Mouse (Mus musculus): ENCODE measurements around the gene Rnf38. TPM values are rescaled to one million over a fixed set of nuclear protein-coding genes. Genes with fewer than 3 reads are reported as not detected.

Gene Rnf38
- polyA plus RNA-seq, 1 experiment from 2014 or later, result 58.6 TPM

GRCm38 (mm10) chr4:44199968-44200367 lies 33.6 kb downstream of the Rnf38 start:
- no peaks in the 10 kb centered on the region for H3K9me3 ChIP-seq
- no peaks in the 10 kb centered on the region for H3K4me1 ChIP-seq
- H3K27me3 ChIP-seq, result no peaks in the 10 kb centered on the region
- H3K27ac ChIP-seq (replicated peaks), result no peak overlapping the region
- H3K36me3 ChIP-seq, result no peaks in the 10 kb centered on the region
- no peak for ATAC-seq (ENCODE audit: low FRiP score, low read depth)
- no peak overlapping the region for H3K4me2 ChIP-seq (replicated peaks)
- H3K4me3 ChIP-seq, result no peak overlapping the region
- H3K9ac ChIP-seq (replicated peaks), result no peak overlapping the region
- WGBS, result 76% methylated on average over 1 of the region's 1 CpGs

DNA sequence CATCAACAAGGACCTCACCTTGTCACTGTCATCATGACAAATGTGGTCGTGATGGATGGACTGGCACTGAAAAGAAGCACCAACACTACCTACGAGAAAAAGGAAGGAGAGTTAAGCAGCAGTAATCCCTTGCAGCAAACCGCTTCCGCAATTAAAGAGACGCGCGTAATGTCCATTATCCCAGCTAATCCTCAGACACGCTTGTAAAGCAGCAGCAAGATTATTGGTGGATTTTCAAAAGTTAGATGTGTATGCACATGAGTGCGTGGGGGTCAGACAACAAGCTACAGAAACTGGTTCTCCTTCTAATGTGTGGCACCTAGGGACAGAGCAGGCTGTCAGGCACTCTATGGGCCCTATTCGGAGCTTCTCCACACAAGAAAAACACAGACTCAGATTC lies 46.2 kb downstream of the Rnf38 start:
- peaks cover 10% of the 10 kb centered on the region for H3K4me1 ChIP-seq
- no peak overlapping the region for H3K9ac ChIP-seq (replicated peaks)
- no peak overlapping the region for H3K4me2 ChIP-seq (replicated peaks)
- H3K27ac ChIP-seq (replicated peaks), result no peak overlapping the region
- no peaks in the 10 kb centered on the region for H3K36me3 ChIP-seq
- no peak overlapping the region for H3K4me3 ChIP-seq
- WGBS, result 33% methylated on average over 10 of the region's 10 CpGs
- H3K27me3 ChIP-seq, result no peaks in the 10 kb centered on the region
- no peak for ATAC-seq (ENCODE audit: low FRiP score, low read depth)
- H3K9me3 ChIP-seq, result no peaks in the 10 kb centered on the region

- Histone ChIP-seq H3K4me2 (replicated peaks) (no peak overlapping the region), H3K4me1 (peaks cover 10% of the 10 kb centered on the region), H3K9me3 (no peaks in the 10 kb centered on the region), H3K36me3 (no peaks in the 10 kb centered on the region), H3K9ac (replicated peaks) (no peak overlapping the region), H3K27me3 (no peaks in the 10 kb centered on the region), H3K27ac (replicated peaks) (no peak overlapping the region), H3K4me3 (no peak overlapping the region)
- WGBS, result 70% methylated on average over 1 of the region's 1 CpGs
- ATAC-seq (ENCODE audit: low FRiP score, low read depth), result no peak
These were observed 49.7 kb downstream of the Rnf38 start for GRCm38 (mm10) chr4:44183862-44184261.

GRCm38 (mm10) chr4:44179748-44180147 lies 53.8 kb downstream of the Rnf38 start:
- Histone ChIP-seq H3K27ac (replicated peaks) (no peak overlapping the region), H3K4me2 (replicated peaks) (no peak overlapping the region), H3K36me3 (no peaks in the 10 kb centered on the region), H3K27me3 (no peaks in the 10 kb centered on the region), H3K9ac (replicated peaks) (no peak overlapping the region), H3K4me1 (peaks cover 4% of the 10 kb centered on the region; the same call in 1 of the 2 replicates), H3K4me3 (no peak overlapping the region), H3K9me3 (no peaks in the 10 kb centered on the region)
- whole genome bisulfite sequencing, result 88% methylated on average over 5 of the region's 5 CpGs
- no peak for ATAC-seq (ENCODE audit: low FRiP score, low read depth)

DNA sequence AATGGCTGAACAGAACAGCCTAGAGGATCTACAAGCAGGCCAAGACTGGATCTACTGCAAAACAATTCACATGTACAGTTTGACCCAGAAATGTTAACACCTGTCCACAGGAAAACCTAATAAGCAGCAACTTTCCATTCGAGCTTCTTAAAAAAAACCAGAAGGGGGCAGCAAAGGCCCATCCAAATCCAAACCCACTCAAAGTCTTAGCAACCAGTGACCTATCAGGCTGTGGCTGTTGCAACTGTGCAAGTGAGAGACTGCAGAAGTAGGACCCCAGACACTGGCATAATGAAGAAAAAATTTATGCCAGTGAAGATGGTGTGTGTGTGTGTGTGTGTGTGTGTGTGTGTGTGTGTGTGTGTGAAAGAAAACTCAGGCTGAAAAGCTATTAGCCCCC lies 60.4 kb downstream of the Rnf38 start:
- Histone ChIP-seq H3K4me2 (replicated peaks) (no peak overlapping the region), H3K36me3 (no peaks in the 10 kb centered on the region), H3K27me3 (no peaks in the 10 kb centered on the region), H3K9ac (replicated peaks) (no peak overlapping the region), H3K9me3 (no peaks in the 10 kb centered on the region), H3K4me1 (peaks cover 3% of the 10 kb centered on the region; the same call in 1 of the 2 replicates), H3K4me3 (no peak overlapping the region), H3K27ac (replicated peaks) (no peak overlapping the region)
- WGBS, result 3% methylated on average over 1 of the region's 1 CpGs
- no peak for ATAC-seq (ENCODE audit: low FRiP score, low read depth)

DNA sequence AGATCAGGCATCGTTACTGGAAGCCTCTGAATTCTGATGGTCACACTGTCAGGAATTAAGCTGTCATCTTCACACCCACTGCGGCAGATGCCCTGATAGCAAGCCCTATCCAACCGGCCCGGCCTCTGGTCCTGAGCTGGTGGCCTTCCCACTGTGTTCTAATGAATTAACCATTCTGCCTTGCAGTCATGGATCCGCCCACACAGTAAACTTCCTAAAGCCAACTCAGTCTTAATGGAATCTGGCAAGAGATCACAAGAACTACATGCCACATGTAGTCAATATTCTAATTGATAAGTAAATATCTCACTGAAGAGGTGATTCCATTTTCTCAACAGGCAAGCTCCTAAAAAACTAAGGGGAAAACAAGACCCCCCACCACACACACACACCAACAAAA lies 60.9 kb downstream of the Rnf38 start:
- Histone ChIP-seq H3K9me3 (no peaks in the 10 kb centered on the region), H3K4me2 (replicated peaks) (no peak overlapping the region), H3K36me3 (no peaks in the 10 kb centered on the region), H3K9ac (replicated peaks) (no peak overlapping the region), H3K4me1 (peaks cover 3% of the 10 kb centered on the region; the same call in 1 of the 2 replicates), H3K4me3 (no peak overlapping the region), H3K27ac (replicated peaks) (no peak overlapping the region), H3K27me3 (no peaks in the 10 kb centered on the region)
- WGBS, result 49% methylated on average over 5 of the region's 5 CpGs
- ATAC-seq (ENCODE audit: low FRiP score, low read depth), result no peak

GRCm38 (mm10) chr4:44169884-44170283 lies 63.7 kb downstream of the Rnf38 start:
- no peak for ATAC-seq (ENCODE audit: low FRiP score, low read depth)
- Histone ChIP-seq H3K9me3 (no peaks in the 10 kb centered on the region), H3K4me1 (peaks cover 16% of the 10 kb centered on the region), H3K4me3 (no peak overlapping the region), H3K27me3 (no peaks in the 10 kb centered on the region), H3K4me2 (replicated peaks) (no peak overlapping the region), H3K9ac (replicated peaks) (no peak overlapping the region), H3K27ac (replicated peaks) (no peak overlapping the region), H3K36me3 (no peaks in the 10 kb centered on the region)
- WGBS, result 92% methylated on average over 3 of the region's 3 CpGs

GRCm38 (mm10) chr4:44168816-44169215 lies 64.8 kb downstream of the Rnf38 start:
- Histone ChIP-seq H3K9me3 (no peaks in the 10 kb centered on the region), H3K4me2 (replicated peaks) (peak overlapping the region; percentile 59), H3K9ac (replicated peaks) (no peak overlapping the region), H3K4me3 (no peak overlapping the region), H3K4me1 (peaks cover 22% of the 10 kb centered on the region), H3K36me3 (no peaks in the 10 kb centered on the region), H3K27me3 (no peaks in the 10 kb centered on the region), H3K27ac (replicated peaks) (no peak overlapping the region)
- 5% methylated on average over 7 of the region's 7 CpGs for WGBS
- ATAC-seq (ENCODE audit: low FRiP score, low read depth), result no peak

- WGBS, result under 1% methylated on average over 25 of the region's 34 CpGs
- ATAC-seq (ENCODE audit: low FRiP score, low read depth), result peak; percentile 84
- Histone ChIP-seq H3K4me3 (peak overlapping the region; percentile 41), H3K9ac (replicated peaks) (0 out of 2 replicates have a peak overlapping the region, but pooled peaks have one; percentile 11), H3K27me3 (no peaks in the 10 kb centered on the region), H3K4me2 (replicated peaks) (peak overlapping the region; percentile 59), H3K4me1 (peaks cover 26% of the 10 kb centered on the region), H3K36me3 (no peaks in the 10 kb centered on the region), H3K9me3 (no peaks in the 10 kb centered on the region), H3K27ac (replicated peaks) (peak overlapping the region; percentile 21; the same call in 1 of the 2 replicates)
These were observed 65.3 kb downstream of the Rnf38 start for GRCm38 (mm10) chr4:44168231-44168647.

- Histone ChIP-seq H3K4me3 (peak overlapping the region; percentile 82), H3K9ac (replicated peaks) (peak overlapping the region; percentile 87), H3K4me2 (replicated peaks) (peak overlapping the region; percentile 75), H3K27ac (replicated peaks) (peak overlapping the region; percentile 99), H3K36me3 (no peaks in the 10 kb centered on the region), H3K27me3 (no peaks in the 10 kb centered on the region), H3K4me1 (peaks cover 33% of the 10 kb centered on the region), H3K9me3 (no peaks in the 10 kb centered on the region)
- peak; percentile 89 for ATAC-seq (ENCODE audit: low FRiP score, low read depth)
- under 1% methylated on average over 68 of the region's 95 CpGs for WGBS
These were observed 66.0 kb downstream of the Rnf38 start for GRCm38 (mm10) chr4:44167397-44168121.

DNA sequence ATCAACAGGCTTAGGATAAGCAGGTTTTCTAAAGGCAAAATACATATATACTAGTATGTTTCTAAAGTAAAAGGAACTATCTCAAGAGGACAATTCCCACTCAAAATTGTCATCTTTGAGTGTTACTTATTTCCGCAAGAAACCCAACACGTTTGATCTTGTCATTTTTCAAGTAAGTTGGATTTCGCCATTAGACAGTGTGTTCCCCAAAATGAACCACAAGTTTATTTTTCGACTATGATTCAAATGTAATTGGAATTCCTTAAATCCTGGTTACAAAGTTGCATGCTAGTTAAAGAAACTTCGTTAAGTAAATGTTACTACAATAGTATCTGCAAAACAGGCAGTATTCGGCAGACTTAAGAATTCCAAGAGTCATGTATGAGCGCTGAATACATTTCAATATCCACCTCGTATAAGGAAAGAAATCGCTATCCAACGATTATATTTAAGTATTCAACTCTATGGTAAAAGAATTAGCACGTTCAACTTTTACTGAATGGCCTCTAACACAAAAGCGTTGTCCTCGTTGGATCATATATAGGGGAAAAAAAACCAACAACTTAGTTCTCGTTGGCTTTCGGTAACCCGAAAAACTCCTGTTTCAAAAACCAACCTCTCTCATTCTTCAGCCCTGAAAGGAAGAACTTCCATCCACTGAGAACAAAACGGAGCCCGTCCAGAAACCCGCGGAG lies 66.7 kb downstream of the Rnf38 start:
- ATAC-seq (ENCODE audit: low FRiP score, low read depth), result no peak
- Histone ChIP-seq H3K4me1 (peaks cover 38% of the 10 kb centered on the region), H3K27ac (replicated peaks) (peak overlapping the region; percentile 99), H3K27me3 (no peaks in the 10 kb centered on the region), H3K9ac (replicated peaks) (peak overlapping the region; percentile 87), H3K9me3 (no peaks in the 10 kb centered on the region), H3K4me3 (peak overlapping the region; percentile 82), H3K4me2 (replicated peaks) (peak overlapping the region; percentile 75), H3K36me3 (no peaks in the 10 kb centered on the region)
- WGBS, result 5% methylated on average over 20 of the region's 20 CpGs

DNA sequence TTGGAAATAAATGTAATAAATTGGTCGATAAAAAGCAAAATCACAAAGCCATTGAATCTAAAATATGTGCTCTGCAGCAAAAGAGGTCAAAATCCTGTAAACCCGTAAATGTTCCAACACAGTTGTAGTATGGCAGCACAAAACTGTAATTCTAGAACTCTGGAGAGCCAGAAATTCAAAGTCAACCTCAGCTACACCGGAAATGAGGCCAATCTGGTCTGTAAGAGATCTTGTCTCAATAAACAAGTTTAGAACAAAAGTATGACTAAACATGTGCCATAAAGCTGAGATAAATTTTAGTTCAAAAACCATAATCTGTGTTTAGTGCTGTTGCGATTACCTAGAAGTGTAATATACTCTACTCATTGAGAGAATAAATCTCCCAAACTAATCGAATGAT lies 69.0 kb downstream of the Rnf38 start:
- no peaks in the 10 kb centered on the region for H3K27me3 ChIP-seq
- 0 out of 2 replicates have a peak overlapping the region, but pooled peaks have one; percentile 18 for H3K4me3 ChIP-seq
- no peak for ATAC-seq (ENCODE audit: low FRiP score, low read depth)
- H3K36me3 ChIP-seq, result no peaks in the 10 kb centered on the region
- WGBS, result 86% methylated on average over 5 of the region's 5 CpGs
- peaks cover 49% of the 10 kb centered on the region for H3K4me1 ChIP-seq
- no peak overlapping the region for H3K27ac ChIP-seq (replicated peaks)
- no peak overlapping the region for H3K9ac ChIP-seq (replicated peaks)
- peak overlapping the region; percentile 75 for H3K4me2 ChIP-seq (replicated peaks)
- no peaks in the 10 kb centered on the region for H3K9me3 ChIP-seq

Data from midbrain, embryonic 12.5 days (tissue).